Mouse (Mus musculus) forebrain, embryonic 15.5 days (tissue): ENCODE results near the gene Adcy1. TPM values are rescaled to one million over a fixed set of nuclear protein-coding genes. Genes with fewer than 3 reads are reported as not detected.

Experiments used
- ATAC-seq: fragments of 200-750 bp; cut with Nextera tagmentation; replicated peaks from 2 replicates; pipeline ENCODE4 v1.8.0; 2017; ENCODE audit warnings: mild to moderate bottlenecking, moderate TSS enrichment, moderate library complexity
- H3K27ac ChIP-seq: fragments of 300-500 bp; sonication (generic); replicated peaks from 2 replicates; pipeline ENCODE4 v1.5.1; 2015; ENCODE audit warnings: mild to moderate bottlenecking, inconsistent platforms
- H3K27me3 ChIP-seq: fragments of 300-500 bp; sonication (generic); 2 replicates; pipeline ENCODE4 v1.6.1; 2015; ENCODE audit warnings: inconsistent platforms
- H3K36me3 ChIP-seq: fragments of 300-500 bp; sonication (generic); 2 replicates; pipeline ENCODE4 v1.6.1; 2015; ENCODE audit warnings: mild to moderate bottlenecking, inconsistent platforms
- H3K4me1 ChIP-seq: fragments of 300-500 bp; sonication (generic); 2 replicates; pipeline ENCODE4 v1.6.1; 2015; ENCODE audit warnings: inconsistent platforms
- H3K4me2 ChIP-seq: fragments of 300-500 bp; sonication (generic); replicated peaks from 2 replicates; pipeline ENCODE4 v1.6.1; 2015; ENCODE audit warnings: mild to moderate bottlenecking, inconsistent platforms
- H3K4me3 ChIP-seq: fragments of 300-500 bp; sonication (generic); 2 replicates; pipeline ENCODE4 v1.5.1; 2015; ENCODE audit warnings: mild to moderate bottlenecking, inconsistent platforms
- H3K9ac ChIP-seq: fragments of 300-500 bp; sonication (generic); replicated peaks from 2 replicates; pipeline ENCODE4 v1.6.1; 2015; ENCODE audit warnings: mild to moderate bottlenecking, inconsistent platforms
- H3K9me3 ChIP-seq: fragments of 300-500 bp; sonication (generic); 2 replicates; pipeline ENCODE4 v1.6.1; 2016; ENCODE audit warnings: inconsistent platforms
- WGBS: fragments of 180-500 bp; shearing (Covaris S2); methylation state at CpG from one replicate; pipeline ENCODE4 v1.1.7; 2015; ENCODE audit warnings: mixed read lengths; 5-methylcytosine and 5-hydroxymethylcytosine counted together
- polyA plus RNA-seq: library from polyadenylated mRNA; unstranded; fragments of >200 nt; fragmentation: Nextera tagmentation; extraction: Ambion mirVana; gene quantifications from 2 replicates; pipeline ENCODE4 v1.2.1, GENCODE M21; 2015

Gene Adcy1
- polyA plus RNA-seq: 5.7 and 6.9 TPM in 2 replicates

DNA sequence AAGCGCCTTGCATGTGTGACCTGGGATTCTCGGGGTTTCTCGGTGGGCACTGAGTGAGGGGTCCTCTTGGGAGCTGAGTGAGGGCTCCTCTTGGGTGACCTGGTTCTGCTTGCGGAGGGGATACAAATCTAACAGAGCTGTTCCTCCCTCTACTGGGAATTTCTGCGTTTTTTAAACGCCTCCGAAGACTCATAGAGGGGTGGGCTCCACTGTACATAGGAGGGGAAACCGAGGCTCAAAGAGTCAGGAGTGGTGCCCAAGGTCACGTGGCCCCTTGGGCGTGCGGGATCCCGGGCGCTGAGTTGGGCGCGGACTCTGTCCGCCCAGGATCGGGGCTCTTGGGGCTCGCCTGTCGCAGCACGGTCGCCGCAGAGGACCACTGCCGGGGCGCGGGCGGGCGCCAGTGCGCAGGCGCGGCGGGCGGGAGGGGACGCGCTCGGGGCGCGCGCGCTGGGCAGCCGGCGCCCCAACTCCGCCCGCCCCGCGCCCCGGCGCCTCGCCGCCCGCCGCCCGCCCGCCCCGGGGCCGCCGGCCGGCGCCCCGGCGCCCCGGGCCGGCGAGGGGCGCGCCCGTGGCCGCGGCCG, at the start of gene Adcy1:
Gene Adcy1, plus strand, starts transcription at position 489 of the 584 bp plus-strand sequence.
- peaks cover 33% of the 10 kb centered on the region for H3K27me3 ChIP-seq
- WGBS: 1% methylated on average over 29 of the region's 69 CpGs

GRCm38 (mm10) chr11:7016907-7017306, 46.4 kb upstream of the Adcy1 start:
- peak overlapping the region; percentile 56 for H3K27ac ChIP-seq
- no peaks in the 10 kb centered on the region for H3K9me3 ChIP-seq
- H3K36me3 ChIP-seq: no peaks in the 10 kb centered on the region
- no peaks in the 10 kb centered on the region for H3K4me1 ChIP-seq
- H3K4me2 ChIP-seq: no peak overlapping the region
- no peaks in the 10 kb centered on the region for H3K27me3 ChIP-seq
- peak; percentile 60; the same call in 1 of the 2 replicates for ATAC-seq
- 76% methylated on average over 12 of the region's 12 CpGs for WGBS
- H3K9ac ChIP-seq: no peak overlapping the region
- no peak overlapping the region for H3K4me3 ChIP-seq

More for the DNA sequence above, at the start of gene Adcy1:
- peak; percentile 68 for ATAC-seq
- no peaks in the 10 kb centered on the region for H3K9me3 ChIP-seq
- peak within 1 kb of the TSS; percentile 89 for H3K4me2 ChIP-seq
- H3K4me1 ChIP-seq: peaks cover 26% of the 10 kb centered on the region
- peak within 1 kb of the TSS; percentile 86 for H3K4me3 ChIP-seq
- H3K27ac ChIP-seq: no peak within 1 kb of the TSS
- no peaks in the 10 kb centered on the region for H3K36me3 ChIP-seq
- peak within 1 kb of the TSS; percentile 75 for H3K9ac ChIP-seq

GRCm38 (mm10) chr11:7018078-7018477, 45.2 kb upstream of the Adcy1 start:
- H3K27ac ChIP-seq: no peak overlapping the region
- ATAC-seq: no peak
- H3K9me3 ChIP-seq: no peaks in the 10 kb centered on the region
- WGBS: 93% methylated on average over 5 of the region's 5 CpGs
- no peaks in the 10 kb centered on the region for H3K36me3 ChIP-seq
- no peak overlapping the region for H3K4me3 ChIP-seq
- H3K4me1 ChIP-seq: no peaks in the 10 kb centered on the region
- no peak overlapping the region for H3K9ac ChIP-seq
- H3K4me2 ChIP-seq: no peak overlapping the region
- no peaks in the 10 kb centered on the region for H3K27me3 ChIP-seq

DNA sequence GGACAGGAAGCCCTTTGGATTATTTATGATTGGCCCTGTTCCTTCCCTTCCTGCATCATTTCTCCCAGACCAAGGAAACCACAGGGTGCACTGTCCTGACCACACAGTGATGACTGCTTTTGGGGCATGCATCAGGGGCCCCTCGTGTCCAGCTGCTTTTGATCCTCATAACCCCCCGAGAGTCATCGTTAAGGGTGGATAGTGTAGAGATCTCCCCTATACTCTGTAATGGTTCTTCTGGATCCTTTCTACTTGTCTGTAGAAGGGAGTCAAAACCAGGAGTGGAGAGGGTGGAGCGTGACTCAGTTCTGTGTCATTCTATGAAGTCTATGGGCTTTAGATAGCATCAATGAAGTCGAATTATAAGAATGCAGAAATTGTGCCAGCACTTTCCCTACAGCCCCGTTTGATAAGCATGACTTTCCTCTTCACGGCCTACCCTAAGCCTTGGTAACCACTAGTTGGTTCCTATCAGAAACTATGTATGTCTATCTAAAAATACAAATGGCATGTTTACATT, 44.2 kb upstream of the Adcy1 start:
- no peak for ATAC-seq
- Histone ChIP-seq H3K9ac (no peak overlapping the region), H3K4me1 (no peaks in the 10 kb centered on the region), H3K27ac (no peak overlapping the region), H3K4me2 (no peak overlapping the region), H3K27me3 (no peaks in the 10 kb centered on the region), H3K4me3 (no peak overlapping the region), H3K36me3 (no peaks in the 10 kb centered on the region), H3K9me3 (no peaks in the 10 kb centered on the region)
- 92% methylated on average over 7 of the region's 7 CpGs for WGBS

GRCm38 (mm10) chr11:7033063-7033462, 30.2 kb upstream of the Adcy1 start:
- no peak for ATAC-seq
- WGBS: 69% methylated on average over 2 of the region's 2 CpGs
- no peaks in the 10 kb centered on the region for H3K36me3 ChIP-seq

GRCm38 (mm10) chr11:7039722-7040121, 23.6 kb upstream of the Adcy1 start:
- Histone ChIP-seq H3K9ac (no peak overlapping the region), H3K27me3 (no peaks in the 10 kb centered on the region), H3K27ac (no peak overlapping the region), H3K9me3 (no peaks in the 10 kb centered on the region), H3K36me3 (no peaks in the 10 kb centered on the region), H3K4me3 (no peak overlapping the region), H3K4me1 (no peaks in the 10 kb centered on the region), H3K4me2 (no peak overlapping the region)
- 55% methylated on average over 7 of the region's 7 CpGs for WGBS
- ATAC-seq: no peak

More at GRCm38 (mm10) chr11:7033063-7033462, 30.2 kb upstream of the Adcy1 start:
- Histone ChIP-seq H3K27ac (no peak overlapping the region), H3K4me2 (no peak overlapping the region), H3K4me1 (no peaks in the 10 kb centered on the region), H3K4me3 (no peak overlapping the region), H3K9ac (no peak overlapping the region), H3K9me3 (no peaks in the 10 kb centered on the region), H3K27me3 (no peaks in the 10 kb centered on the region)

- no peak for ATAC-seq
- no peaks in the 10 kb centered on the region for H3K4me1 ChIP-seq
- WGBS: 67% methylated on average over 6 of the region's 6 CpGs
These were observed 22.5 kb upstream of the Adcy1 start for GRCm38 (mm10) chr11:7040801-7041200.

GRCm38 (mm10) chr11:7047176-7047575, 16.1 kb upstream of the Adcy1 start:
- ATAC-seq: no peak
- H3K9ac ChIP-seq: no peak overlapping the region
- H3K9me3 ChIP-seq: no peaks in the 10 kb centered on the region
- H3K27ac ChIP-seq: no peak overlapping the region
- WGBS: 95% methylated on average over 2 of the region's 2 CpGs
- no peak overlapping the region for H3K4me3 ChIP-seq
- no peaks in the 10 kb centered on the region for H3K27me3 ChIP-seq
- H3K36me3 ChIP-seq: no peaks in the 10 kb centered on the region
- no peak overlapping the region for H3K4me2 ChIP-seq
- no peaks in the 10 kb centered on the region for H3K4me1 ChIP-seq

More at GRCm38 (mm10) chr11:7040801-7041200, 22.5 kb upstream of the Adcy1 start:
- Histone ChIP-seq H3K9me3 (no peaks in the 10 kb centered on the region), H3K4me2 (no peak overlapping the region), H3K9ac (no peak overlapping the region), H3K27me3 (no peaks in the 10 kb centered on the region), H3K27ac (no peak overlapping the region), H3K4me3 (no peak overlapping the region), H3K36me3 (no peaks in the 10 kb centered on the region)

DNA sequence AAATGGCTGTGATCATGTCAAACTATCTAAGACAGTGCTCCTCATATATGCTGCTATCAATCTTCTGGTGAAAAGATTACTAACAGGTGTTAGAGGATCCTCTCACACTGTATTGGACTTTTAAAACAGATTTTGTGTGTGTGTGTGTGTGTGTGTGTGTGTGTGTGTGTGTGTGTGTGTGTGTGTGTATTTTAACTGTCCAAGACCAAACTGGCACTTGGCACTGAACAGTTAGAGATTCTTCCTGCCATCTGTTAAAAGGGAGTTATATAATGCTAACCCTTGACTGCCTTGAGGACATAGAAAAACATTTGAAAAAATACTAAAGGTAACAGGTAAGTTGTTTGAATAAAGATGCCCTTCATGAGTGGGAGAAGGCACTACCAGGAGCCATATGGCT, 15.7 kb upstream of the Adcy1 start:
- no peaks in the 10 kb centered on the region for H3K27me3 ChIP-seq
- no peak for ATAC-seq
- H3K9ac ChIP-seq: no peak overlapping the region
- H3K4me2 ChIP-seq: no peak overlapping the region
- H3K9me3 ChIP-seq: no peaks in the 10 kb centered on the region
- H3K27ac ChIP-seq: no peak overlapping the region
- H3K36me3 ChIP-seq: no peaks in the 10 kb centered on the region
- H3K4me1 ChIP-seq: no peaks in the 10 kb centered on the region
- H3K4me3 ChIP-seq: no peak overlapping the region

- Histone ChIP-seq H3K27me3 (no peaks in the 10 kb centered on the region), H3K36me3 (no peaks in the 10 kb centered on the region), H3K4me1 (peaks cover 15% of the 10 kb centered on the region), H3K4me3 (no peak overlapping the region), H3K9ac (no peak overlapping the region), H3K9me3 (no peaks in the 10 kb centered on the region), H3K27ac (no peak overlapping the region), H3K4me2 (no peak overlapping the region)
- ATAC-seq: no peak
- WGBS: 94% methylated on average over 4 of the region's 4 CpGs
These were observed 9.6 kb upstream of the Adcy1 start for GRCm38 (mm10) chr11:7053710-7054109.

DNA sequence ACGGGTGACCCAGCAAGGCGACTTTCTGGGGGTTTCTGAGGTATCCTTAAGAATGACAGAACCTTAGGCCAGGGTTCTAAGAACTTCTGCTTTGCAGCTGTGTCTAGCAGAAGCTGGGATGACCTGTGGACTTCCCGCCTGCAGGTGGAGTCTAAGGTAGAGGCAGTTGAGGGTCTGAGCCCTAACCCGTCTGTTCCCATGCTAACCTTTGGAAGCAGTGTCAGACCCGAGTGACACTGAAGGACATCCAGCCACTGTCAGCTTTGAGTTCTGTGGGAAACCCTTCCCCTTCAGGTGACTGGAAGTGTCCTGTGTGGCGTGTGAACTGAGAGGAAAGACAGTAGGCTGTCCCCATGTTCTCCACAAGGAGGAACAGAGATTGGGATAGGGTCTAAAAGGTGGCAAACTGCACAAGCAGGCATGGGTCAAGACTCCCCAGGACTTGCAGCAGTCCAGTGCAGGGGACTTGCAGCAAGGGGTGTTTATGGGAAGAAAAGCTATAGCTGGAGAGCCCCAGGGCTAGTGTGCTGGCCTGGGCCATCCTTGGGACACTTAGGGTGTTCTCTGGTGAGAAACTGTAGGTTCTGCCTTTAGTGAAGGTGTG, 8.5 kb upstream of the Adcy1 start:
- H3K9ac ChIP-seq: no peak overlapping the region
- H3K4me3 ChIP-seq: no peak overlapping the region
- 80% methylated on average over 6 of the region's 6 CpGs for WGBS
- peak; percentile 6; the same call in 1 of the 2 replicates for ATAC-seq
- no peak overlapping the region for H3K27ac ChIP-seq
- no peaks in the 10 kb centered on the region for H3K9me3 ChIP-seq
- H3K4me2 ChIP-seq: no peak overlapping the region
- H3K4me1 ChIP-seq: peaks cover 15% of the 10 kb centered on the region
- H3K36me3 ChIP-seq: no peaks in the 10 kb centered on the region
- H3K27me3 ChIP-seq: no peaks in the 10 kb centered on the region

DNA sequence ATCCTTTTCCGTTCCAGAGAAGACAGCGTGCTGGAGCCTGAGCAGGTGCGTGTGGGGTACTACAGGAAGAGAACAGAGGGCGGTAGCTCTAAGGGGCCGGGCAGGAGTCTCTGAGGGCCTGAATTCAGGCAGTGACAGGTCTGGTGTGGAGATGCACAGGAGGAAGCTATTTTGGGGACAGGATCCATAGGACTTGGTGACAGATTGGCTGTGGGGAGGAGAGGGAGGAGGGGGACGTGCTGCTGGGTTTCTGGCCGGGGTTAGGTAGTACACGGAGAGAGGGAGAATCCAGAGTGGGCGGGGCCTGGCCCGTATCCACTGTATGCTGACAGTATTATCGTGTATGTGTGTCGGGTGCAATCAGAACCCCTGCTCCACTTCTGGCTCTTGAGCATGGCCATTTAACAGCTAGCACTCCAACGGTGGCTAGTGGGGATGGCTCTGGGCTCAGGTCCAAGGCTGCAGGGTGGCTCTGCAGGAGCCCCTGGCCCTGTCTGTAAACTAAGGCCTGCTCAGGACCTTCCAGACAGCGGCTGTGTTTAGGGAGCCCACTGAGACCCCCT, 7.8 kb upstream of the Adcy1 start:
- Histone ChIP-seq H3K36me3 (no peaks in the 10 kb centered on the region), H3K27ac (0 out of 2 replicates have a peak overlapping the region, but pooled peaks have one; percentile 16), H3K4me2 (peak overlapping the region; percentile 27), H3K9ac (no peak overlapping the region), H3K9me3 (no peaks in the 10 kb centered on the region), H3K4me1 (peaks cover 15% of the 10 kb centered on the region), H3K4me3 (0 out of 2 replicates have a peak overlapping the region, but pooled peaks have one; percentile 1), H3K27me3 (no peaks in the 10 kb centered on the region)
- peak; percentile 85 for ATAC-seq
- 10% methylated on average over 14 of the region's 14 CpGs for WGBS
